Mouse (Mus musculus) right cerebral cortex, postnatal 4 days (tissue): ENCODE measurements at regions not wholly inside any gene's neighbourhood (a gene's known extent, or its start where the extent isn't known, plus 50 kb on each side); places are given as distances from the start of the nearest gene placed in this dataset.
"Not testable (repeated sequence)": the region's sequence is repeated elsewhere in the genome, so short reads cannot be mapped to it uniquely, and the experiment has no call there.

Experiments used
- DNase-seq: peaks from one replicate; pipeline ENCODE4 v3.0.0-alpha.2; 2022

GRCm38 (mm10) chr13:79765437-79765838 lies 1117.7 kb upstream of the Arrdc3 start:
- no peak for DNase-seq

- DNase-seq: peak; percentile 56
These were observed 1098.1 kb upstream of the Arrdc3 start for GRCm38 (mm10) chr13:79784991-79785666.

- no peak for DNase-seq
These were observed 1081.6 kb upstream of the Arrdc3 start for GRCm38 (mm10) chr13:79801591-79801990.

- DNase-seq: no peak
These were observed 1047.6 kb upstream of the Arrdc3 start for GRCm38 (mm10) chr13:79835592-79835991.

- no peak for DNase-seq
These were observed 1038.4 kb upstream of the Arrdc3 start for GRCm38 (mm10) chr13:79844800-79845199.

- not testable (repeated sequence) for DNase-seq
These were observed 1015.7 kb upstream of the Arrdc3 start for GRCm38 (mm10) chr13:79867501-79867900.

GRCm38 (mm10) chr13:79868481-79869225 lies 1014.5 kb upstream of the Arrdc3 start:
- no peak for DNase-seq

GRCm38 (mm10) chr13:79880136-79880535 lies 1003.0 kb upstream of the Arrdc3 start:
- no peak for DNase-seq

- no peak for DNase-seq
These were observed 997.2 kb upstream of the Arrdc3 start for GRCm38 (mm10) chr13:79885959-79886358.

- DNase-seq: no peak
These were observed 996.8 kb upstream of the Arrdc3 start for GRCm38 (mm10) chr13:79886361-79886760.
